Mouse (Mus musculus) cerebellum, postnatal 14 days (tissue): ENCODE measurements at regions not wholly inside any gene's neighbourhood (a gene's known extent, or its start where the extent isn't known, plus 50 kb on each side); places are given as distances from the start of the nearest gene placed in this dataset.

ENCODE experiments used
- DNase-seq, 2 experiments: peaks; one replicate each; pipeline ENCODE4 v3.0.0; 2021; ENCODE audit warnings: mixed read lengths in 2 of 2

- DNase-seq = no peak
These were observed 120.2 kb downstream of the Tmsb4x start for GRCm38 (mm10) chrX:167088930-167089329.

GRCm38 (mm10) chrX:167088438-167088837 is 120.7 kb downstream of the Tmsb4x start:
- DNase-seq = no peak

- no peak for DNase-seq
These were observed 128.3 kb downstream of the Tmsb4x start for GRCm38 (mm10) chrX:167080821-167081220.

- DNase-seq = no peak
These were observed 140.0 kb downstream of the Tmsb4x start for GRCm38 (mm10) chrX:167069075-167069474.

GRCm38 (mm10) chrX:167067918-167068317 is 141.2 kb downstream of the Tmsb4x start:
- no peak for DNase-seq

GRCm38 (mm10) chrX:167063881-167064280 is 145.2 kb downstream of the Tmsb4x start:
- DNase-seq = no peak

- DNase-seq = no peak
These were observed 156.7 kb downstream of the Tmsb4x start for GRCm38 (mm10) chrX:167052456-167052855.

- DNase-seq = no peak
These were observed 159.0 kb downstream of the Tmsb4x start for GRCm38 (mm10) chrX:167050066-167050465.

- DNase-seq = no peak
These were observed 159.7 kb downstream of the Tmsb4x start for GRCm38 (mm10) chrX:167049191-167049968.

GRCm38 (mm10) chrX:167037971-167038370 is 171.1 kb downstream of the Tmsb4x start:
- no peak for DNase-seq

GRCm38 (mm10) chrX:167036355-167036754 is 172.8 kb downstream of the Tmsb4x start:
- DNase-seq = no peak

GRCm38 (mm10) chrX:167035639-167036038 is 173.5 kb downstream of the Tmsb4x start:
- DNase-seq = no peak

- DNase-seq = no peak
These were observed 176.0 kb downstream of the Tmsb4x start for GRCm38 (mm10) chrX:167033091-167033490.

- DNase-seq = no peak
These were observed 176.5 kb downstream of the Tmsb4x start for GRCm38 (mm10) chrX:167032586-167032985.

GRCm38 (mm10) chrX:167031543-167031942 is 177.6 kb downstream of the Tmsb4x start:
- no peak for DNase-seq

- DNase-seq = no peak
These were observed 193.5 kb downstream of the Tmsb4x start for GRCm38 (mm10) chrX:167015602-167016001.

- DNase-seq = no peak
These were observed 194.8 kb downstream of the Tmsb4x start for GRCm38 (mm10) chrX:167014322-167014721.

- no peak for DNase-seq
These were observed 196.2 kb downstream of the Tmsb4x start for GRCm38 (mm10) chrX:167012891-167013290.

GRCm38 (mm10) chrX:167011977-167012542 is 197.1 kb downstream of the Tmsb4x start:
- no peak for DNase-seq

- DNase-seq = no peak
These were observed 213.3 kb downstream of the Tmsb4x start for GRCm38 (mm10) chrX:166995855-166996254.

- no peak for DNase-seq
These were observed 228.1 kb downstream of the Tmsb4x start for GRCm38 (mm10) chrX:166981003-166981402.

- no peak for DNase-seq
These were observed 228.6 kb downstream of the Tmsb4x start for GRCm38 (mm10) chrX:166980504-166980903.

GRCm38 (mm10) chrX:166977029-166977428 is 232.1 kb downstream of the Tmsb4x start:
- no peak for DNase-seq

GRCm38 (mm10) chrX:166971721-166972120 is 237.4 kb downstream of the Tmsb4x start:
- DNase-seq = peak in 1 of 2 experiments; percentile 4
